12 mouse cellular contexts compared by ENCODE assay signal in the genomic region with DNA sequence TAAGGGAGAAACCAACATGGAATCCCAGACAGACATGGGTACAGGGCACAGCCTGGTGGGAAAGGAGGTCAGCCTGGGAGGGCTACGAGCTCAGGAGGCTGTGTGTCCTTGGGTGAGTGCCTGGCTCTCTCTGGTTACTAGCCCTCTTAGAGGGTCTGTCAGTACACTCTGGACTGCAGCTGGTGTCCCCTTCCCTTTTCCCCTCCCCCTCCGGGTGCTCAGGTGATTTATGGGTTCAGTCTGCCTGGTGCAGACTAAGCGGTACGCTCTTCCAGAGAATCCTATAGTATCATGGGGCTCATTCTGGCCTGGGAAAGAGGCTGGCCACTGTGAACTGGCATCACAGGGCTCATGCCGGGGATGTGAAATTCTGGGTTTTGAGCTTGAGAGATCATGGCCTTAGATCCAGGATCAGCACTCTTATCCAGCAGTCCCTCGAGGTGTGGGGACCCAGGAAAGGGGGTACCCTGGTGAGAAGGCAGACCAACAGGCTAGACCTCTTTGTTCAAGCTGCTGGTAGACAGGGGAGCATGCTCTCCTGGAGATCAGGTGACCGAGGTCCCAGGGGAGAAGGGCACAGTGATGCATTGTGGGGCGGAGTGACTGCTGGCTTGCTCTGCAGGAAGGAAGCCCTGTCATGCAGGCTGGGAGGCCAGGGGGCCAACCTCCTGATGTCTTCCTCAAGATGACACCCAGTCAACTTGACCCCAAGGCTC. TPM values are rescaled to one million over a fixed set of nuclear protein-coding genes. Genes with fewer than 3 reads are reported as not detected.
DNase-seq lines count a peak whose midpoint lies in the region; ATAC-seq and TF ChIP-seq lines count a peak whose summit lies in the region.
"Had no signal": no experiment of that assay in that cellular context is flagged by ENCODE, and none has a peak within 500 bp of the region (broad histone marks: within the 10 kb centered on the region; RNA-seq: fewer than 3 reads in every experiment).

No protein-coding gene starts in this region.

- 82% methylated on average over 8 of the region's 8 CpGs for WGBS in lung, postnatal 0 days
- WGBS in liver, embryonic 12.5 days (ENCODE audit: insufficient replicate concordance) = 64% methylated on average over 8 of the region's 8 CpGs

- intact Hi-C loops in left cerebral cortex, postnatal 4 days (cut with DNase I) = no loop called here

- H3K4me2 ChIP-seq in lung, postnatal 0 days (replicated peaks; ENCODE audit: low read depth, low read length) = no peak overlapping the region
- no peak overlapping the region; the same call in 1 of the 2 replicates for H3K4me2 ChIP-seq in liver, embryonic 12.5 days

- DNase-seq in lung, postnatal 25 days (ENCODE audit: low spot score) = peak; percentile 59
- no peak for DNase-seq in lung, postnatal 0 days (ENCODE audit: low spot score)
- DNase-seq in spleen, postnatal 36 days (ENCODE audit: low spot score in 2 of 2) = peak; percentile 92 to 93
- no peak for DNase-seq in urinary bladder, adult 18-20 months (ENCODE audit: low spot score in 2 of 2)
- DNase-seq in left cerebral cortex, postnatal 4 days = no peak
- DNase-seq in ovary, postnatal 36 days (ENCODE audit: low spot score) = no peak
- DNase-seq: cerebellum, adult 9-10 months; right cerebral cortex, adult 18-20 months had no signal

- H3K4me1 ChIP-seq in lung, postnatal 0 days (ENCODE audit: insufficient read depth, low read depth, low read length) = peaks cover 6% of the 10 kb centered on the region
- H3K4me1 ChIP-seq in liver, embryonic 12.5 days = peaks cover 69% of the 10 kb centered on the region

- no peak overlapping the region for H3K9ac ChIP-seq in lung, postnatal 0 days (replicated peaks; ENCODE audit: low read depth)
- H3K9ac ChIP-seq in liver, embryonic 12.5 days = 0 out of 2 replicates have a peak overlapping the region, but pooled peaks have one; percentile 5

- H3K9me3 ChIP-seq in lung, postnatal 0 days (ENCODE audit: low read length) = no peaks in the 10 kb centered on the region
- no peaks in the 10 kb centered on the region for H3K9me3 ChIP-seq in liver, embryonic 12.5 days (replicated peaks)

- no peak for TF ChIP-seq CTCF in lung, postnatal 0 days (IDR thresholded peaks at IDR 0.05)

- no peak overlapping the region for H3K4me3 ChIP-seq in lung, postnatal 0 days (ENCODE audit: low read depth, low read length)
- no peak overlapping the region for H3K4me3 ChIP-seq in liver, embryonic 12.5 days

- ATAC-seq in lung, postnatal 0 days = no peak
- 0 out of 2 replicates have a peak, but pooled peaks have one; percentile 23 for ATAC-seq in granulocyte monocyte progenitor cell, adult 5-6 weeks (replicated peaks; ENCODE audit: poor library complexity, severe bottlenecking)
- no peak for ATAC-seq in liver, embryonic 12.5 days

- no peak overlapping the region for H3K27ac ChIP-seq in lung, postnatal 0 days (ENCODE audit: low read length)
- peak overlapping the region; percentile 17; the same call in 1 of the 2 replicates for H3K27ac ChIP-seq in liver, embryonic 12.5 days

- H3K27me3 ChIP-seq in lung, postnatal 0 days (replicated peaks; ENCODE audit: insufficient read depth, low read length) = no peaks in the 10 kb centered on the region
- no peaks in the 10 kb centered on the region for H3K27me3 ChIP-seq in liver, embryonic 12.5 days (replicated peaks)

- no peak for TF ChIP-seq EP300 in lung, postnatal 0 days (IDR thresholded peaks at IDR 0.05)

- H3K36me3 ChIP-seq in lung, postnatal 0 days (ENCODE audit: insufficient read depth, low read length) = peaks cover 13% of the 10 kb centered on the region; the same call in 1 of the 2 replicates
- H3K36me3 ChIP-seq in liver, embryonic 12.5 days = peaks cover 82% of the 10 kb centered on the region

RNA-seq across cellular contexts. Expression of a gene that starts 6.0 kb away (rescaled TPM):
- polyA plus RNA-seq in lung, postnatal 0 days (2015; fragmentation: Nextera tagmentation; extraction: Ambion mirVana) = 27.9 TPM in 2 replicates
- total RNA-seq in granulocyte monocyte progenitor cell, adult 5-6 weeks (2014; fragmentation: Nextera tagmentation) = 6.3 and 22.9 TPM in 2 replicates
- total RNA-seq in granulocyte monocyte progenitor cell, adult 5-6 weeks (2017) = 7.8 and 8.1 TPM in 2 replicates
- polyA plus RNA-seq in liver, embryonic 12.5 days (2016; fragmentation: Nextera tagmentation; extraction: Ambion mirVana) = 28.9 and 29.7 TPM in 2 replicates
- total RNA-seq in left cerebral cortex, postnatal 4 days (2021) = 10 to 100 TPM; 29.6 to 30.4 TPM

RNA-seq across cellular contexts. Expression of a gene that starts 14.7 kb away (rescaled TPM):
- polyA plus RNA-seq in lung, postnatal 0 days (2015; fragmentation: Nextera tagmentation; extraction: Ambion mirVana) = 509 and 537 TPM in 2 replicates
- total RNA-seq in granulocyte monocyte progenitor cell, adult 5-6 weeks (2014; fragmentation: Nextera tagmentation) = 843 and 1,029 TPM in 2 replicates
- 1,504 and 1,576 TPM in 2 replicates for total RNA-seq in granulocyte monocyte progenitor cell, adult 5-6 weeks (2017)
- 440 and 450 TPM in 2 replicates for polyA plus RNA-seq in liver, embryonic 12.5 days (2016; fragmentation: Nextera tagmentation; extraction: Ambion mirVana)
- 1,000 to 10,000 TPM; 1,312 to 1,322 TPM for total RNA-seq in left cerebral cortex, postnatal 4 days (2021)

RNA-seq across cellular contexts. Expression of a gene that starts 21.0 kb away (rescaled TPM):
- 48.9 and 50.2 TPM in 2 replicates for polyA plus RNA-seq in lung, postnatal 0 days (2015; fragmentation: Nextera tagmentation; extraction: Ambion mirVana)
- 25.7 and 40.8 TPM in 2 replicates for total RNA-seq in granulocyte monocyte progenitor cell, adult 5-6 weeks (2014; fragmentation: Nextera tagmentation)
- 20.5 and 33.0 TPM in 2 replicates for total RNA-seq in granulocyte monocyte progenitor cell, adult 5-6 weeks (2017)
- 41.7 TPM in 2 replicates for polyA plus RNA-seq in liver, embryonic 12.5 days (2016; fragmentation: Nextera tagmentation; extraction: Ambion mirVana)
- 10 to 100 TPM; 62.7 to 62.9 TPM for total RNA-seq in left cerebral cortex, postnatal 4 days (2021)

RNA-seq across cellular contexts. Expression of a gene that starts 21.9 kb away (rescaled TPM):
- polyA plus RNA-seq in lung, postnatal 0 days (2015; fragmentation: Nextera tagmentation; extraction: Ambion mirVana) = 0.16 and 0.25 TPM in 2 replicates
- total RNA-seq in granulocyte monocyte progenitor cell, adult 5-6 weeks (2014; fragmentation: Nextera tagmentation) = not detected in 2 replicates
- total RNA-seq in granulocyte monocyte progenitor cell, adult 5-6 weeks (2017) = not detected in 2 replicates
- polyA plus RNA-seq in liver, embryonic 12.5 days (2016; fragmentation: Nextera tagmentation; extraction: Ambion mirVana) = not detected in 2 replicates
- not detected for total RNA-seq in left cerebral cortex, postnatal 4 days (2021)
- total RNA-seq: heart, postnatal 10 days had no signal
- polyA plus RNA-seq: forebrain, embryonic 11.5 days had no signal

RNA-seq across cellular contexts. Expression of a gene that starts 26.7 kb away (rescaled TPM):
- polyA plus RNA-seq in lung, postnatal 0 days (2015; fragmentation: Nextera tagmentation; extraction: Ambion mirVana) = 58.2 and 62.0 TPM in 2 replicates
- 16.1 and 20.6 TPM in 2 replicates for total RNA-seq in granulocyte monocyte progenitor cell, adult 5-6 weeks (2014; fragmentation: Nextera tagmentation)
- total RNA-seq in granulocyte monocyte progenitor cell, adult 5-6 weeks (2017) = 7.1 and 8.0 TPM in 2 replicates
- 74.0 and 76.0 TPM in 2 replicates for polyA plus RNA-seq in liver, embryonic 12.5 days (2016; fragmentation: Nextera tagmentation; extraction: Ambion mirVana)
- total RNA-seq in left cerebral cortex, postnatal 4 days (2021) = 10 to 100 TPM; 23.3 to 24.7 TPM

Comparison
In these comparisons a context has a peak if more than half of its experiments do, and no peak if none do; other contexts are left out.
1. DNase-seq: peak in lung, postnatal 25 days (single experiment) and spleen, postnatal 36 days (2 of 2); none in lung, postnatal 0 days (single experiment), urinary bladder, adult 18-20 months (0 of 2), left cerebral cortex, postnatal 4 days (single experiment) and ovary, postnatal 36 days (single experiment).